Mouse (Mus musculus) left cerebral cortex, adult 2 months (tissue): ENCODE results near the gene Akap8l. TPM values are rescaled to one million over a fixed set of nuclear protein-coding genes. Genes with fewer than 3 reads are reported as not detected.

Experiments
- DNase-seq, 2 experiments: peaks; one replicate each; pipeline ENCODE4 v3.0.0; 2021 to 2022; ENCODE audit warnings: low spot score in 2 of 2, mixed read lengths in 1 of 2; ENCODE audit errors: extremely low spot score in 1 of 2
- H3K27ac ChIP-seq: fragments of 200-600 bp; 2 replicates; pipeline ENCODE4 v1.8.1; 2022
- H3K4me3 ChIP-seq: fragments of 200-600 bp; 2 replicates; pipeline ENCODE4 v1.8.1; 2022
- CTCF ChIP-seq: fragments of 200-600 bp; IDR thresholded peaks from 2 replicates; pipeline ENCODE4 v1.8.1; 2022; ENCODE audit warnings: antibody characterized with exemption, mild to moderate bottlenecking, moderate library complexity
- intact Hi-C: fragments of 180-260 bp; cut with DNase I; formaldehyde crosslinking; loops from one replicate; pipeline ENCODE4 v1.15.1; 2025
- total RNA-seq, 2 experiments: library from RNA; stranded (reverse); gene quantifications; 2 replicates each; pipeline ENCODE4 v1.2.3; 2021

Akap8l gene
- total RNA-seq, 2 experiments from 2014 or later = 230 to 236 TPM

- no peak for TF ChIP-seq CTCF
- DNase-seq = no peak
- Histone ChIP-seq H3K4me3 (no peak overlapping the region), H3K27ac (no peak overlapping the region)
- intact Hi-C loops = no loop called here
Measured at GRCm38 (mm10) chr17:32340110-32340509, 10.3 kb downstream of the Akap8l start.

GRCm38 (mm10) chr17:32335869-32336268 lies 14.5 kb downstream of the Akap8l start:
- Histone ChIP-seq H3K27ac (no peak overlapping the region), H3K4me3 (no peak overlapping the region)
- TF ChIP-seq CTCF = no peak
- intact Hi-C loops = no loop called here
- DNase-seq = no peak

- no peak for DNase-seq
- Histone ChIP-seq H3K27ac (no peak overlapping the region), H3K4me3 (no peak overlapping the region)
- intact Hi-C loops = no loop called here
- TF ChIP-seq CTCF = no peak
Measured at GRCm38 (mm10) chr17:32334921-32335320, 15.5 kb downstream of the Akap8l start.

GRCm38 (mm10) chr17:32333675-32334303 lies 16.6 kb downstream of the Akap8l start:
- Histone ChIP-seq H3K4me3 (no peak overlapping the region), H3K27ac (no peak overlapping the region)
- no peak for TF ChIP-seq CTCF
- DNase-seq = no peak
- intact Hi-C loops = no loop called here

GRCm38 (mm10) chr17:32327501-32327900 lies 22.9 kb downstream of the Akap8l start:
- intact Hi-C loops = no loop called here
- no peak for DNase-seq
- no peak overlapping the region for H3K27ac ChIP-seq
- no peak for TF ChIP-seq CTCF
- H3K4me3 ChIP-seq = no peak overlapping the region

GRCm38 (mm10) chr17:32322809-32323208 lies 27.6 kb downstream of the Akap8l start:
- DNase-seq = no peak
- intact Hi-C loops = no loop called here
- Histone ChIP-seq H3K4me3 (no peak overlapping the region), H3K27ac (no peak overlapping the region)
- TF ChIP-seq CTCF = no peak

GRCm38 (mm10) chr17:32321836-32322235 lies 28.6 kb downstream of the Akap8l start:
- DNase-seq = no peak
- intact Hi-C loops = no loop called here
- H3K27ac ChIP-seq = peak overlapping the region; percentile 91
- TF ChIP-seq CTCF = no peak
- peak overlapping the region; percentile 93 for H3K4me3 ChIP-seq

GRCm38 (mm10) chr17:32321390-32321734 lies 29.0 kb downstream of the Akap8l start:
- peak overlapping the region; percentile 91 for H3K27ac ChIP-seq
- peak overlapping the region; percentile 93 for H3K4me3 ChIP-seq
- intact Hi-C loops = no loop called here
- TF ChIP-seq CTCF = peak; percentile 4
- no peak for DNase-seq

GRCm38 (mm10) chr17:32320597-32321389 lies 29.6 kb downstream of the Akap8l start, which contains the start of gene Akap8:
Gene Akap8 (minus strand): TSS chr17:32321238.
- Histone ChIP-seq H3K4me3 (peak within 1 kb of the TSS; percentile 93), H3K27ac (peak within 1 kb of the TSS; percentile 98)
- intact Hi-C loops = no loop called here
- TF ChIP-seq CTCF = no peak
- peak; percentile 97 to 99 for DNase-seq

GRCm38 (mm10) chr17:32319950-32320349 lies 30.5 kb downstream of the Akap8l start:
- no peak for DNase-seq
- H3K4me3 ChIP-seq = peak overlapping the region; percentile 93
- intact Hi-C loops = no loop called here
- H3K27ac ChIP-seq = peak overlapping the region; percentile 98
- TF ChIP-seq CTCF = no peak

- intact Hi-C loops = no loop called here
- Histone ChIP-seq H3K4me3 (no peak overlapping the region), H3K27ac (no peak overlapping the region)
- DNase-seq = no peak
- TF ChIP-seq CTCF = no peak
Measured at GRCm38 (mm10) chr17:32317708-32318107, 32.7 kb downstream of the Akap8l start.

GRCm38 (mm10) chr17:32317032-32317431 lies 33.4 kb downstream of the Akap8l start:
- TF ChIP-seq CTCF = no peak
- Histone ChIP-seq H3K4me3 (no peak overlapping the region), H3K27ac (no peak overlapping the region)
- no peak for DNase-seq
- intact Hi-C loops = no loop called here

- no peak overlapping the region for H3K4me3 ChIP-seq
- intact Hi-C loops = no loop called here
- no peak for TF ChIP-seq CTCF
- H3K27ac ChIP-seq = no peak overlapping the region
- DNase-seq = no peak
Measured at GRCm38 (mm10) chr17:32315560-32315959, 34.8 kb downstream of the Akap8l start.
